Comparison of ENCODE assay signal across 10 mouse cellular contexts in genomic region chr1:160053510-160054305, GRCm38 (mm10). TPM values are rescaled to one million over a fixed set of nuclear protein-coding genes. Genes with fewer than 3 reads are reported as not detected.
DNase-seq lines count a peak whose midpoint lies in the region; ATAC-seq and TF ChIP-seq lines count a peak whose summit lies in the region.
"Had no signal": no experiment of that assay in that cellular context is flagged by ENCODE, and none has a peak within 500 bp of the region (broad histone marks: within the 10 kb centered on the region; RNA-seq: fewer than 3 reads in every experiment).

No protein-coding gene starts in this region.

- no peak overlapping the region for H3K4me2 ChIP-seq in heart, embryonic 12.5 days
- H3K4me2 ChIP-seq: neural tube, embryonic 15.5 days had no signal

- no peaks in the 10 kb centered on the region for H3K36me3 ChIP-seq in heart, embryonic 12.5 days
- H3K36me3 ChIP-seq in liver, adult 2 months (ENCODE audit: control insufficient read depth, insufficient read depth, low read length) = peaks cover 4% of the 10 kb centered on the region; the same call in 1 of the 2 replicates
- H3K36me3 ChIP-seq in forebrain, embryonic 10.5 days (replicated peaks) = no peaks in the 10 kb centered on the region
- H3K36me3 ChIP-seq: neural tube, embryonic 15.5 days had no signal

- no peak for DNase-seq in heart, postnatal 36 days
- DNase-seq in liver, adult 2 months (ENCODE audit: extremely low read depth, low read depth, low spot score) = no peak
- peak; percentile 61 for DNase-seq in lung, postnatal 25 days (ENCODE audit: low spot score)
- no peak for DNase-seq in forebrain, embryonic 10.5 days (ENCODE audit: extremely low spot score, low spot score)
- no peak for DNase-seq in frontal cortex, postnatal 36 days (ENCODE audit: low spot score in 2 of 2)
- DNase-seq in layer of hippocampus, postnatal 10 days (ENCODE audit: low spot score in 2 of 2) = no peak
- DNase-seq: heart, postnatal 14 days had no signal

- 78% methylated on average over 5 of the region's 5 CpGs for WGBS in heart, embryonic 12.5 days
- 68% methylated on average over 5 of the region's 5 CpGs for WGBS in liver, adult 2 months
- 95% methylated on average over 5 of the region's 5 CpGs for WGBS in forebrain, embryonic 10.5 days

- no peaks in the 10 kb centered on the region for H3K9me3 ChIP-seq in heart, embryonic 12.5 days (replicated peaks)
- H3K9me3 ChIP-seq in forebrain, embryonic 10.5 days = no peaks in the 10 kb centered on the region
- H3K9me3 ChIP-seq: neural tube, embryonic 15.5 days had no signal

- intact Hi-C loops in heart, postnatal 36 days (cut with DNase I) = no loop called here

- TF ChIP-seq POLR2A in liver, adult 2 months (IDR thresholded peaks at IDR 0.05; ENCODE audit: extremely low read depth, insufficient read depth, low read length) = no peak

- H3K4me3 ChIP-seq in heart, embryonic 12.5 days = no peak overlapping the region
- no peak overlapping the region for H3K4me3 ChIP-seq in liver, adult 2 months (ENCODE audit: insufficient read depth, low read depth, low read length)
- no peak overlapping the region for H3K4me3 ChIP-seq in forebrain, embryonic 10.5 days
- H3K4me3 ChIP-seq: neural tube, embryonic 15.5 days had no signal

- H3K4me1 ChIP-seq in heart, embryonic 12.5 days (replicated peaks) = peaks cover 28% of the 10 kb centered on the region
- H3K4me1 ChIP-seq in liver, adult 2 months (ENCODE audit: control insufficient read depth, insufficient read depth, low read length) = peaks cover 7% of the 10 kb centered on the region
- H3K4me1 ChIP-seq in forebrain, embryonic 10.5 days = no peaks in the 10 kb centered on the region
- H3K4me1 ChIP-seq: neural tube, embryonic 15.5 days had no signal

- TF ChIP-seq CTCF in liver, adult 2 months (IDR thresholded peaks at IDR 0.05; ENCODE audit: low read depth, low read length) = no peak

- H3K79me2 ChIP-seq in liver, adult 2 months (ENCODE audit: control insufficient read depth, insufficient read depth, low read length) = peaks cover 20% of the 10 kb centered on the region; the same call in 1 of the 2 replicates

- no peaks in the 10 kb centered on the region for H3K27me3 ChIP-seq in heart, embryonic 12.5 days (replicated peaks)
- no peaks in the 10 kb centered on the region for H3K27me3 ChIP-seq in liver, adult 2 months (ENCODE audit: control insufficient read depth, insufficient read depth, low read length)
- H3K27me3 ChIP-seq in forebrain, embryonic 10.5 days (ENCODE audit: poor library complexity, severe bottlenecking) = no peaks in the 10 kb centered on the region
- H3K27me3 ChIP-seq: neural tube, embryonic 15.5 days had no signal

- H3K9ac ChIP-seq in heart, embryonic 12.5 days = no peak overlapping the region
- no peak overlapping the region for H3K9ac ChIP-seq in liver, adult 2 months (ENCODE audit: low read depth, low read length)
- H3K9ac ChIP-seq: neural tube, embryonic 15.5 days had no signal

- peak; percentile 65; the same call in 1 of the 2 replicates for ATAC-seq in heart, embryonic 12.5 days (ENCODE audit: insufficient number of reproducible peaks, low FRiP score)
- peak; percentile 68 for ATAC-seq in CD4-positive, CD25-positive, alpha-beta regulatory T cell, adult 4 months

- no peak overlapping the region for H3K27ac ChIP-seq in heart, embryonic 12.5 days (ENCODE audit: poor library complexity, severe bottlenecking)
- peak overlapping the region; percentile 37; the same call in 1 of the 2 replicates for H3K27ac ChIP-seq in liver, adult 2 months (replicated peaks; ENCODE audit: insufficient read depth, low read depth, low read length)
- H3K27ac ChIP-seq in forebrain, embryonic 10.5 days = no peak overlapping the region
- H3K27ac ChIP-seq: neural tube, embryonic 15.5 days had no signal

RNA-seq across cellular contexts. Expression of gene 4930523C07Rik, which starts 9.5 kb away (rescaled TPM):
- 7.4 and 9.6 TPM in 2 replicates for polyA plus RNA-seq in heart, embryonic 12.5 days (2016; fragmentation: Nextera tagmentation; extraction: Ambion mirVana)
- 10 to 100 TPM; 24.2 to 25.8 TPM for total RNA-seq in heart, postnatal 36 days (2021)
- polyA plus RNA-seq in CD4-positive, CD25-positive, alpha-beta regulatory T cell, adult 4 months (2017; shearing (Covaris generic)) = 100 to 1,000 TPM; 212 to 238 TPM
- total RNA-seq in liver, adult 2 months (2014; rRNA removed) = 10.4 and 13.0 TPM in 2 replicates
- polyA plus RNA-seq in liver, adult 2 months (2012; rRNA removed) = 5.3 and 5.5 TPM in 2 replicates
- 2.3 and 3.4 TPM in 2 replicates for polyA plus RNA-seq in forebrain, embryonic 10.5 days (2016; fragmentation: Nextera tagmentation; extraction: Ambion mirVana)
- 1 to 10 TPM; 2.3 to 2.4 TPM for total RNA-seq in layer of hippocampus, postnatal 10 days (2021)

Comparison
In these comparisons a context has a peak if more than half of its experiments do, and no peak if none do; other contexts are left out.
1. RNA of gene 4930523C07Rik, which starts 9.5 kb away (polyA plus RNA-seq): 212 to 238 TPM in CD4-positive, CD25-positive, alpha-beta regulatory T cell, adult 4 months; 7.4 to 9.6 TPM in heart, embryonic 12.5 days, 5.3 to 5.5 TPM in liver, adult 2 months and 2.3 to 3.4 TPM in forebrain, embryonic 10.5 days; every median in the first group is over 10 times any median in the second.